Mouse (Mus musculus): Measurements from ENCODE around the gene 0610009B22Rik. TPM values are rescaled to one million over a fixed set of nuclear protein-coding genes. Genes with fewer than 3 reads are reported as not detected.

The 0610009B22Rik gene
- polyA plus RNA-seq, 1 experiment from 2014 or later, result 99.4 TPM

GRCm38 (mm10) chr11:51656798-51657521 lies 31.7 kb downstream of the 0610009B22Rik start:
- Histone ChIP-seq H3K9me3 (no peaks in the 10 kb centered on the region), H3K9ac (no peak overlapping the region), H3K4me1 (peaks cover 19% of the 10 kb centered on the region; the same call in 1 of the 2 replicates), H3K27ac (no peak overlapping the region), H3K4me3 (no peak overlapping the region), H3K27me3 (no peaks in the 10 kb centered on the region), H3K36me3 (no peaks in the 10 kb centered on the region), H3K4me2 (no peak overlapping the region)
- ATAC-seq (ENCODE audit: borderline replicate concordance, extremely low read depth, low FRiP score, low TSS enrichment), result no peak; the same call in 1 of the 2 replicates
- 54% methylated on average over 10 of the region's 10 CpGs for WGBS

GRCm38 (mm10) chr11:51654891-51655290 lies 33.8 kb downstream of the 0610009B22Rik start:
- Histone ChIP-seq H3K9ac (no peak overlapping the region), H3K27me3 (no peaks in the 10 kb centered on the region), H3K36me3 (no peaks in the 10 kb centered on the region), H3K4me1 (peaks cover 24% of the 10 kb centered on the region; the same call in 1 of the 2 replicates), H3K4me2 (no peak overlapping the region), H3K4me3 (no peak overlapping the region), H3K9me3 (no peaks in the 10 kb centered on the region), H3K27ac (no peak overlapping the region)
- ATAC-seq (ENCODE audit: borderline replicate concordance, extremely low read depth, low FRiP score, low TSS enrichment), result no peak
- 84% methylated on average over 3 of the region's 3 CpGs for WGBS

DNA sequence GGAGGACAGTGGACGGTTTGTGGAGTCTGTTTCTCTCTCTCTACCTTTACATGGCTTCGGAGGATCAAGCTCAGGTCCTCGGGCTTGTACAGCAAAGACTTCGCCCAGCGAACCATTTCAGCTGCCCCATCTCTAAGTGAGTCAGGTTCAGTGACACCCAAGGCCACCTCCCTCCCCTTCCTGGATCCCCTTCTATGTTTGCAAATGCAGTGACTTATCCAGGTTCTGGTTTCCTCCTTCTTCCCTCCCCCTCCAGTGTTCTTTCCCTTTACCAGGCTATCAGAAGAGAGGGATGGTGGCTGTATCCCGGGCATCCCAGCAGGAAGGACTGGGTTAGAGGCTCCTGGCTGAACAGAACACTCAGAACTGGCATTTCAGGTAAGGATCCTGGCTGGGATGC lies 34.9 kb downstream of the 0610009B22Rik start:
- Histone ChIP-seq H3K27ac (no peak overlapping the region), H3K9me3 (no peaks in the 10 kb centered on the region), H3K36me3 (no peaks in the 10 kb centered on the region), H3K4me3 (no peak overlapping the region), H3K27me3 (peaks cover 3% of the 10 kb centered on the region; the same call in 1 of the 2 replicates), H3K4me1 (peaks cover 31% of the 10 kb centered on the region), H3K4me2 (no peak overlapping the region), H3K9ac (no peak overlapping the region)
- WGBS, result 79% methylated on average over 6 of the region's 6 CpGs
- no peak for ATAC-seq (ENCODE audit: borderline replicate concordance, extremely low read depth, low FRiP score, low TSS enrichment)

GRCm38 (mm10) chr11:51652889-51653418 lies 35.7 kb downstream of the 0610009B22Rik start:
- 85% methylated on average over 4 of the region's 4 CpGs for WGBS

GRCm38 (mm10) chr11:51650691-51651515 lies 37.8 kb downstream of the 0610009B22Rik start, which contains the start of the genes N4bp3 and D930048N14Rik:
Gene N4bp3 (minus strand): TSS chr11:51650842.
Gene D930048N14Rik (plus strand): TSS chr11:51650954.
- Histone ChIP-seq H3K9ac (peak within 1 kb of the TSS; percentile 66), H3K9me3 (no peaks in the 10 kb centered on the region), H3K4me3 (peak within 1 kb of the TSS; percentile 65), H3K4me1 (peaks cover 27% of the 10 kb centered on the region), H3K27me3 (peaks cover 3% of the 10 kb centered on the region; the same call in 1 of the 2 replicates), H3K36me3 (no peaks in the 10 kb centered on the region), H3K4me2 (peak within 1 kb of the TSS; percentile 92), H3K27ac (peak within 1 kb of the TSS; percentile 66)
- ATAC-seq (ENCODE audit: borderline replicate concordance, extremely low read depth, low FRiP score, low TSS enrichment), result peak; percentile 82
- 2% methylated on average over 64 of the region's 70 CpGs for WGBS

More at GRCm38 (mm10) chr11:51652889-51653418, 35.7 kb downstream of the 0610009B22Rik start:
- Histone ChIP-seq H3K36me3 (no peaks in the 10 kb centered on the region), H3K4me1 (peaks cover 31% of the 10 kb centered on the region), H3K27me3 (peaks cover 3% of the 10 kb centered on the region; the same call in 1 of the 2 replicates), H3K9me3 (no peaks in the 10 kb centered on the region), H3K4me3 (no peak overlapping the region), H3K9ac (no peak overlapping the region), H3K27ac (no peak overlapping the region), H3K4me2 (no peak overlapping the region)
- no peak for ATAC-seq (ENCODE audit: borderline replicate concordance, extremely low read depth, low FRiP score, low TSS enrichment)

- H3K4me1 ChIP-seq, result peaks cover 33% of the 10 kb centered on the region
- peak overlapping the region; percentile 66 for H3K27ac ChIP-seq
- ATAC-seq (ENCODE audit: borderline replicate concordance, extremely low read depth, low FRiP score, low TSS enrichment), result peak; percentile 16; the same call in 1 of the 2 replicates
- peak overlapping the region; percentile 92 for H3K4me2 ChIP-seq
- no peaks in the 10 kb centered on the region for H3K9me3 ChIP-seq
- WGBS, result 2% methylated on average over 30 of the region's 30 CpGs
- H3K4me3 ChIP-seq, result peak overlapping the region; percentile 65
- H3K9ac ChIP-seq, result peak overlapping the region; percentile 66
- no peaks in the 10 kb centered on the region for H3K36me3 ChIP-seq
- H3K27me3 ChIP-seq, result peaks cover 3% of the 10 kb centered on the region; the same call in 1 of the 2 replicates
Measured at GRCm38 (mm10) chr11:51650261-51650660, 38.4 kb downstream of the 0610009B22Rik start.

GRCm38 (mm10) chr11:51649889-51650199 lies 38.8 kb downstream of the 0610009B22Rik start:
- H3K27ac ChIP-seq, result peak overlapping the region; percentile 66
- peak overlapping the region; percentile 92 for H3K4me2 ChIP-seq
- WGBS, result 3% methylated on average over 7 of the region's 7 CpGs
- H3K4me3 ChIP-seq, result peak overlapping the region; percentile 65
- no peak for ATAC-seq (ENCODE audit: borderline replicate concordance, extremely low read depth, low FRiP score, low TSS enrichment)
- H3K4me1 ChIP-seq, result peaks cover 37% of the 10 kb centered on the region
- peaks cover 3% of the 10 kb centered on the region; the same call in 1 of the 2 replicates for H3K27me3 ChIP-seq
- H3K9ac ChIP-seq, result peak overlapping the region; percentile 66
- no peaks in the 10 kb centered on the region for H3K9me3 ChIP-seq
- peaks cover 2% of the 10 kb centered on the region; the same call in 1 of the 2 replicates for H3K36me3 ChIP-seq

DNA sequence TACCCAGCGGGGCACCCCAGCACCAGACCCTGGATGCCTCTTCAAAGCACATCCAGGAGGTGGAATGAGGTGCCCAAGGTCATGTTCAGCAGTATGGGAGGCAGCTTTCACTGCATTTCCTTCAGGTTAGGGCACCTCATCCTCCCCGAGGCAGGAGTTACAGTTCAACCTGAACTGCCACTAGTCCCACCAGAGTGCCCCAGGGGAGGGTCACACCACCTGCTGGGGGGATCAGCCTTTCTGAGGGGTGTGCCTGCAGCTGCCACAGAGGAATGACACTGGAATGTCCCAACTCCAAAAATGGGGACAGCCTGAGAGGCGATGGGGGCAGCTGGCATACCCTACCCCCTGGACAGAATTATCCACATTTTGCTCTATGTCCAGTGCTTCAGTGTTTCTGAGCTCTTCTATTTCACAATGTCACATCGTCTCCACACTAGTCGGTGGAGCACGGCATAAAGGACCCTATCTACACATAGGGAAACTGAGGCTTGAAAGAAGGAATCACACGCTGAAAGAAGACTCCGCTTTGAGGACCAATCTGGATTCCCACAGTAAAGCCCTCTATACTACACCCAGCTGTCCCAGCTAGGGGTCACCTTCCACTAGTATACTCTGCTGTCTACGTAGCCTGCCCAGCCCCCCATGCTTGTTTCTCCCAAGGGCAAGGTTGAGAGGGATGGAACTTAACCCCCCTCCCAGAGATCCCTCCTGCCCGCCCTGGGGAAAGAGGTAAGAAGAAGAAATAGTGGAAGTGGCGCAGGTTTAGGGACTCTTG lies 39.4 kb downstream of the 0610009B22Rik start:
- Histone ChIP-seq H3K36me3 (peaks cover 5% of the 10 kb centered on the region; the same call in 1 of the 2 replicates), H3K4me2 (peak overlapping the region; percentile 92), H3K9ac (peak overlapping the region; percentile 66), H3K27me3 (peaks cover 3% of the 10 kb centered on the region; the same call in 1 of the 2 replicates), H3K9me3 (no peaks in the 10 kb centered on the region), H3K27ac (peak overlapping the region; percentile 66), H3K4me3 (peak overlapping the region; percentile 65), H3K4me1 (peaks cover 43% of the 10 kb centered on the region)
- ATAC-seq (ENCODE audit: borderline replicate concordance, extremely low read depth, low FRiP score, low TSS enrichment), result no peak
- whole genome bisulfite sequencing, result 43% methylated on average over 11 of the region's 11 CpGs

DNA sequence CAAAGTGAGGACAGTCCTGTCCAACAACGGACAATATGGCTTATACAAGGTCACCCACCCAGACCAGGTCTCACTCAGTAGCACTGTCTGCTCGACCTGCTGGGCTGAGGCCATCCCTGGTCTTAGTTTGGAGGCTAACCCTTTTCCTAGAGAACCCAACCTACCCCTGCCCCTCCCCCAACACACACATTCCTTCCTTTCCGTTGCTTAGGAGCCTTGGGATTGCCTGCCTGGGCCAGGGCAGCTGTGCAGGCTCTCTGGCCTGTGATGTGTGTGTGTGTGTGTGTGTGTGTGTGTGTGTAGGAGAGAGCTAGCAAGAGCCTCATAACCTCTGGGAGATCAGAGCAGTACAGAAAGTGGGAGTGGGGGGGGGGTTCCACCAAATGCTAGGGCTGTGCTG lies 40.1 kb downstream of the 0610009B22Rik start:
- H3K9ac ChIP-seq, result peak overlapping the region; percentile 66; the same call in 1 of the 2 replicates
- H3K4me1 ChIP-seq, result peaks cover 46% of the 10 kb centered on the region
- H3K36me3 ChIP-seq, result peaks cover 5% of the 10 kb centered on the region; the same call in 1 of the 2 replicates
- H3K4me3 ChIP-seq, result peak overlapping the region; percentile 65
- H3K4me2 ChIP-seq, result peak overlapping the region; percentile 92
- peak overlapping the region; percentile 66 for H3K27ac ChIP-seq
- 19% methylated on average over 3 of the region's 3 CpGs for whole genome bisulfite sequencing
- H3K27me3 ChIP-seq, result peaks cover 3% of the 10 kb centered on the region; the same call in 1 of the 2 replicates
- no peak for ATAC-seq (ENCODE audit: borderline replicate concordance, extremely low read depth, low FRiP score, low TSS enrichment)
- H3K9me3 ChIP-seq, result no peaks in the 10 kb centered on the region

GRCm38 (mm10) chr11:51646751-51647667 lies 41.7 kb downstream of the 0610009B22Rik start:
- ATAC-seq (ENCODE audit: borderline replicate concordance, extremely low read depth, low FRiP score, low TSS enrichment), result peak; percentile 21; the same call in 1 of the 2 replicates
- Histone ChIP-seq H3K36me3 (peaks cover 10% of the 10 kb centered on the region), H3K27me3 (peaks cover 3% of the 10 kb centered on the region; the same call in 1 of the 2 replicates), H3K4me2 (peak overlapping the region; percentile 92), H3K27ac (peak overlapping the region; percentile 79), H3K4me3 (peak overlapping the region; percentile 20), H3K4me1 (peaks cover 52% of the 10 kb centered on the region), H3K9me3 (no peaks in the 10 kb centered on the region), H3K9ac (no peak overlapping the region)
- 64% methylated on average over 15 of the region's 15 CpGs for WGBS

Data from lung, embryonic 15.5 days (tissue).